Mouse (Mus musculus): ENCODE results near the gene Ptgfrn.

GRCm38 (mm10) chr3:101130526-101130925, 20.4 kb upstream of the Ptgfrn start:
- TF ChIP-seq CTCF (IDR thresholded peaks at IDR 0.05; ENCODE audit: low read depth), result no peak
- no peak for TF ChIP-seq EP300 (IDR thresholded peaks at IDR 0.05; ENCODE audit: low read depth)

Measured in heart, postnatal 0 days (tissue).